Mouse (Mus musculus) small intestine, adult 2 months (tissue): Measurements from ENCODE around the gene Prr19.

Experiments
- CTCF ChIP-seq: fragments of 200-500 bp; IDR thresholded peaks from 2 replicates; pipeline ENCODE4 v1.5.1; 2012; ENCODE audit warnings: low read depth, mild to moderate bottlenecking, control low read depth, inconsistent platforms, low read length, moderate library complexity, mixed read lengths; ENCODE audit not compliant: insufficient replicate concordance, insufficient read length; ENCODE audit errors: extremely low read depth
- POLR2A ChIP-seq: fragments of 200-500 bp; IDR thresholded peaks from 2 replicates; pipeline ENCODE4 v1.6.1; 2012; ENCODE audit warnings: low read depth, mild to moderate bottlenecking, control low read depth, inconsistent platforms, low read length, moderate library complexity

DNA sequence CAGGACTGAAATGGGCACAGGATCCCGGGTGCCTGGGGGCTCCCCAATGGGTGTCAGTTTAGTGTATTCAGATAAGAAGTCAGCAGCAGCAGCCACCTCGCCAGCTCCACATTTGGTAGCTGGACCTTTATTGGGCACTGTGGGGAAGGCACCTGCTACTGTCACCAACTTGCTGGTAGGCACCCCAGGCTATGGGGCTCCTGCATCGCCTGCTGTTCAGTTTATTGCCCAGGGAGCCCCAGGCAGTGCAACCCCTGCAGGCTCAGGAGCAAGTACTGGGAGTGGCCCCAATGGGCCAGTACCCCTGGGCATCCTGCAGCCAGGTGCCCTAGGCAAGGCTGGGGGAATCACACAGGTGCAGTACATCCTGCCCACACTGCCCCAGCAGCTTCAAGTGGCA, 12.5 kb upstream of the Prr19 start:
- no peak for TF ChIP-seq CTCF
- TF ChIP-seq POLR2A: no peak
